ENCODE assay signal across 8 mouse cellular contexts in the genomic region with DNA sequence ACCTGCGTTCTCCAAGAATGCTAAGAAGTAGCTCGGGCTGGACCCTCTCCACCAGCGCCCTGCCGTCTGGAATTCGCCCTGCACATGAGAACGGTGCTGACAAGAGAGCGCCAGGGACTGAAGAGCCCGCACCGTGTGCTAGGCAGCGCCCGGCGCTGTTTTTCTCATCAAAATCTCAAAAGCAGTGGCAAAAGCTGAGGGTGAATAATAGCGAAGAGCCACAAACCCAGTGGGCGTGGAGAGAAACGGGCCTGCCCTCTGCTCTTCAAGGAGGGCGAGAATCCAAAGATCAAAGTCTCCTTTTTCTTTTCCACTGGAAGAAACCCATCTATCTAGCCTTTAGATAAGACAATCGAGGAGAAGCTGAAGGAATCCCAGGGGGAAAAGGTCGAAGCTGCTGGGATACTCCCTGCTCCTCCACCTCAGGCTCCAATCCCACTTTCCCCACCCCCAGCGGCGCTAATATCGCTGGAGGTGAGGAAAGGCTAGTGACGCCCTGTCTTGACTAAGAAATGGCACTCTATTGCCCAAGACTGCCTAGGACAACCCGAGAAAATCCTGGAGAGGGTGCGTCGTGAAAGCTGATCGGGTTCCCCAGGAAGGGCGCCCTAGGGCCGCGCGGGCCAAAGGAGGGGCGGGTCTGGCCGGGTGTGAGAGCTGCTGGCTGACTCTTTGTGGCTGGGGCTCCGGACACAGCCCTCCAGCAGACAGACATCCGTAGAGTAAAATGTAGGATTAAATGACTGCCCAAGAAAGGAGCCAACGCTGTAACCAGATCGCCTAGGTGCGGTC. TPM values are rescaled to one million over a fixed set of nuclear protein-coding genes. Genes with fewer than 3 reads are reported as not detected.
DNase-seq lines count a peak whose midpoint lies in the region; ATAC-seq and TF ChIP-seq lines count a peak whose summit lies in the region.

No protein-coding gene starts in this region.

- no peaks in the 10 kb centered on the region for H3K9me3 ChIP-seq in embryonic facial prominence, embryonic 11.5 days (replicated peaks; ENCODE audit: control insufficient read depth, low read length)
- no peaks in the 10 kb centered on the region for H3K9me3 ChIP-seq in hindbrain, embryonic 16.5 days (ENCODE audit: control insufficient read depth, low read length)
- no peaks in the 10 kb centered on the region for H3K9me3 ChIP-seq in liver, postnatal 0 days (ENCODE audit: low read length)

- peak overlapping the region; percentile 75 for H3K4me2 ChIP-seq in embryonic facial prominence, embryonic 11.5 days (ENCODE audit: low read depth, low read length)
- H3K4me2 ChIP-seq in hindbrain, embryonic 16.5 days (ENCODE audit: low read length), result peak overlapping the region; percentile 91
- peak overlapping the region; percentile 36; the same call in 1 of the 2 replicates for H3K4me2 ChIP-seq in liver, postnatal 0 days (ENCODE audit: low read depth, low read length)

- H3K36me3 ChIP-seq in embryonic facial prominence, embryonic 11.5 days (replicated peaks; ENCODE audit: control insufficient read depth, insufficient read depth, low read depth, low read length), result peaks cover 7% of the 10 kb centered on the region
- no peaks in the 10 kb centered on the region for H3K36me3 ChIP-seq in hindbrain, embryonic 16.5 days (ENCODE audit: control insufficient read depth, insufficient read depth, low read length)
- no peaks in the 10 kb centered on the region for H3K36me3 ChIP-seq in liver, postnatal 0 days (replicated peaks; ENCODE audit: insufficient read depth, low read length)

- peak; percentile 19; the same call in 1 of the 2 replicates for ATAC-seq in embryonic facial prominence, embryonic 11.5 days (replicated peaks; ENCODE audit: insufficient number of reproducible peaks, low FRiP score, low TSS enrichment, low read depth)
- ATAC-seq in hindbrain, embryonic 16.5 days, result no peak
- ATAC-seq in liver, postnatal 0 days, result no peak

- H3K9ac ChIP-seq in embryonic facial prominence, embryonic 11.5 days (replicated peaks; ENCODE audit: low read length), result peak overlapping the region; percentile 74
- H3K9ac ChIP-seq in hindbrain, embryonic 16.5 days (ENCODE audit: low read depth, low read length), result peak overlapping the region; percentile 63
- no peak overlapping the region for H3K9ac ChIP-seq in liver, postnatal 0 days (replicated peaks)

- peak; percentile 77 for DNase-seq in Muller cell, postnatal 12 days (ENCODE audit: inconsistent ontology term)
- DNase-seq in embryonic facial prominence, embryonic 11.5 days (ENCODE audit: low spot score), result peak; percentile 76
- no peak for DNase-seq in liver, postnatal 0 days
- peak; percentile 69 for DNase-seq in yolk sac, embryonic 10.5 days (ENCODE audit: low spot score)
- no peak for DNase-seq in testis, postnatal 14 days (ENCODE audit: low spot score)
- no peak for DNase-seq in layer of hippocampus, postnatal 25 days (ENCODE audit: extremely low spot score in 1 of 2, low spot score in 1 of 2)
- no peak for DNase-seq in left cerebral cortex, adult 9 months (ENCODE audit: low spot score in 2 of 2)

- no peaks in the 10 kb centered on the region; the same call in 1 of the 2 replicates for H3K27me3 ChIP-seq in embryonic facial prominence, embryonic 11.5 days (ENCODE audit: control insufficient read depth, insufficient read depth, low read length)
- H3K27me3 ChIP-seq in hindbrain, embryonic 16.5 days (replicated peaks; ENCODE audit: control insufficient read depth, insufficient read depth, low read length), result peaks cover 17% of the 10 kb centered on the region
- H3K27me3 ChIP-seq in liver, postnatal 0 days (ENCODE audit: insufficient read depth, low read length), result peaks cover 89% of the 10 kb centered on the region

- H3K27ac ChIP-seq in embryonic facial prominence, embryonic 11.5 days (replicated peaks; ENCODE audit: low read depth, low read length), result peak overlapping the region; percentile 81
- peak overlapping the region; percentile 59 for H3K27ac ChIP-seq in hindbrain, embryonic 16.5 days (ENCODE audit: low read depth, low read length)
- H3K27ac ChIP-seq in liver, postnatal 0 days (ENCODE audit: low read depth), result no peak overlapping the region

- no peak for TF ChIP-seq CTCF in liver, postnatal 0 days (IDR thresholded peaks at IDR 0.05; ENCODE audit: low read depth)

- under 1% methylated on average over 36 of the region's 37 CpGs for WGBS in embryonic facial prominence, embryonic 11.5 days
- 1% methylated on average over 37 of the region's 37 CpGs for WGBS in hindbrain, embryonic 16.5 days
- WGBS in liver, postnatal 0 days (ENCODE audit: insufficient replicate concordance), result 2% methylated on average over 36 of the region's 37 CpGs

- no peak for TF ChIP-seq EP300 in liver, postnatal 0 days (IDR thresholded peaks at IDR 0.05; ENCODE audit: low read depth)

- H3K4me3 ChIP-seq in embryonic facial prominence, embryonic 11.5 days (ENCODE audit: low read depth, low read length), result peak overlapping the region; percentile 54
- peak overlapping the region; percentile 49 for H3K4me3 ChIP-seq in hindbrain, embryonic 16.5 days (ENCODE audit: low read length)
- peak overlapping the region; percentile 22; the same call in 1 of the 2 replicates for H3K4me3 ChIP-seq in liver, postnatal 0 days (ENCODE audit: low read depth, low read length)

- H3K4me1 ChIP-seq in embryonic facial prominence, embryonic 11.5 days (ENCODE audit: control insufficient read depth, insufficient read depth, low read length), result peaks cover 8% of the 10 kb centered on the region
- peaks cover 46% of the 10 kb centered on the region for H3K4me1 ChIP-seq in hindbrain, embryonic 16.5 days (ENCODE audit: control insufficient read depth, insufficient read depth, low read depth, low read length)
- H3K4me1 ChIP-seq in liver, postnatal 0 days (ENCODE audit: insufficient read depth), result 0 out of 2 replicates have a peak, but pooled peaks cover 6% of the 10 kb centered on the region

RNA-seq across cellular contexts. Expression of a gene that starts 3.0 kb away (rescaled TPM):
- polyA plus RNA-seq in embryonic facial prominence, embryonic 11.5 days (2014; fragmentation: Nextera tagmentation; extraction: Ambion mirVana), result 161 and 177 TPM in 2 replicates
- polyA plus RNA-seq in hindbrain, embryonic 16.5 days (2015; fragmentation: Nextera tagmentation; extraction: Ambion mirVana), result 11.9 and 43.4 TPM in 2 replicates
- 0.12 TPM in 1 of 2 replicates, not detected in the other for polyA plus RNA-seq in liver, postnatal 0 days (2015; fragmentation: Nextera tagmentation; extraction: Ambion mirVana)
- 1 to 10 TPM in 1 of 2 experiments, under 1 TPM in 1; 0.42 to 1.0 TPM for total RNA-seq in layer of hippocampus, postnatal 25 days (2021)

RNA-seq across cellular contexts. Expression of a gene that starts 37.5 kb away (rescaled TPM):
- 39.1 and 40.6 TPM in 2 replicates for polyA plus RNA-seq in embryonic facial prominence, embryonic 11.5 days (2014; fragmentation: Nextera tagmentation; extraction: Ambion mirVana)
- polyA plus RNA-seq in hindbrain, embryonic 16.5 days (2015; fragmentation: Nextera tagmentation; extraction: Ambion mirVana), result 58.3 and 60.6 TPM in 2 replicates
- polyA plus RNA-seq in liver, postnatal 0 days (2015; fragmentation: Nextera tagmentation; extraction: Ambion mirVana), result 16.1 and 16.4 TPM in 2 replicates
- 10 to 100 TPM; 26.8 to 27.2 TPM for total RNA-seq in layer of hippocampus, postnatal 25 days (2021)

Comparison
In these comparisons a context has a peak if more than half of its experiments do, and no peak if none do; other contexts are left out.
1. DNase-seq: peak in Muller cell, postnatal 12 days (single experiment), embryonic facial prominence, embryonic 11.5 days (single experiment) and yolk sac, embryonic 10.5 days (single experiment); none in liver, postnatal 0 days (single experiment), testis, postnatal 14 days (single experiment), layer of hippocampus, postnatal 25 days (0 of 2) and left cerebral cortex, adult 9 months (0 of 2).
2. H3K4me2 ChIP-seq: peak in every context shown above with its lines; median percentile 91 in hindbrain, embryonic 16.5 days; 75 in embryonic facial prominence, embryonic 11.5 days; 36 in liver, postnatal 0 days.
3. Peak in every context shown above with its lines, with median percentiles within 50 percentile points of each other: H3K4me3 ChIP-seq.